Mouse (Mus musculus) liver, adult 2 months (tissue): ENCODE measurements around the gene Fbxo4. TPM values are rescaled to one million over a fixed set of nuclear protein-coding genes. Genes with fewer than 3 reads are reported as not detected.

Experiments
- DNase-seq: peaks from one replicate; pipeline ENCODE4 v3.0.0-alpha.2; 2011; ENCODE audit warnings: low read depth, low spot score; ENCODE audit errors: extremely low read depth
- H3K27ac ChIP-seq: fragments of 200-500 bp; replicated peaks from 2 replicates; pipeline ENCODE4 v1.5.1; 2012; ENCODE audit warnings: low read depth, mild to moderate bottlenecking, control low read depth, inconsistent platforms, low read length; ENCODE audit not compliant: insufficient read depth
- H3K27me3 ChIP-seq: fragments of 200-500 bp; 2 replicates; pipeline ENCODE4 v1.6.1; 2012; ENCODE audit warnings: mild to moderate bottlenecking, moderate library complexity, low read length, inconsistent platforms; ENCODE audit not compliant: control insufficient read depth, insufficient read depth
- H3K36me3 ChIP-seq: fragments of 200-500 bp; 2 replicates; pipeline ENCODE4 v1.6.1; 2012; ENCODE audit warnings: low read length, inconsistent platforms; ENCODE audit not compliant: control insufficient read depth, insufficient read depth
- H3K4me1 ChIP-seq: fragments of 200-500 bp; 2 replicates; pipeline ENCODE4 v1.6.1; 2011; ENCODE audit warnings: low read length; ENCODE audit not compliant: control insufficient read depth, insufficient read depth
- H3K4me3 ChIP-seq: fragments of 200-500 bp; 2 replicates; pipeline ENCODE4 v1.5.1; 2011; ENCODE audit warnings: low read depth, mild to moderate bottlenecking, control low read depth, low read length, moderate library complexity; ENCODE audit not compliant: insufficient read depth
- H3K79me2 ChIP-seq: fragments of 200-500 bp; 2 replicates; pipeline ENCODE4 v1.6.1; 2012; ENCODE audit warnings: inconsistent platforms, mild to moderate bottlenecking, low read length, moderate library complexity; ENCODE audit not compliant: control insufficient read depth, insufficient read depth
- H3K9ac ChIP-seq: fragments of 200-500 bp; 2 replicates; pipeline ENCODE4 v1.6.1; 2012; ENCODE audit warnings: low read depth, mild to moderate bottlenecking, control low read depth, inconsistent platforms, low read length
- CTCF ChIP-seq: fragments of 200-500 bp; IDR thresholded peaks from 2 replicates; pipeline ENCODE4 v1.5.1; 2011; ENCODE audit warnings: low read depth, low read length, control low read depth
- POLR2A ChIP-seq: fragments of 200-500 bp; IDR thresholded peaks from 2 replicates; pipeline ENCODE4 v1.6.1; 2011; ENCODE audit warnings: low read length, control low read depth; ENCODE audit not compliant: insufficient read depth; ENCODE audit errors: extremely low read depth
- WGBS: fragments of 180-500 bp; shearing (Covaris S2); methylation state at CpG from one replicate; pipeline ENCODE4 v1.1.7; 2018; 5-methylcytosine and 5-hydroxymethylcytosine counted together
- polyA plus RNA-seq: library from polyadenylated mRNA; depleted of rRNA; stranded (reverse); fragments of >200 nt; gene quantifications from 2 replicates; pipeline ENCODE4 v1.2.3, GENCODE M21; 2012; rRNA removed
- total RNA-seq: library from RNA; depleted of rRNA; stranded (reverse); fragments of >200 nt; gene quantifications from 2 replicates; pipeline ENCODE4 v1.2.3, GENCODE M21; 2014; rRNA removed

The Fbxo4 gene
- total RNA-seq (18.0 and 21.1 TPM in 2 replicates), polyA plus RNA-seq (7.3 and 8.3 TPM in 2 replicates)

GRCm38 (mm10) chr15:3979061-3979848 is at the start of gene Fbxo4:
Fbxo4 (minus strand) TSS chr15:3979573.
- peak; percentile 71 for DNase-seq
- Histone ChIP-seq H3K79me2 (no peaks in the 10 kb centered on the region), H3K27ac (peak within 1 kb of the TSS; percentile 92), H3K36me3 (peaks cover 15% of the 10 kb centered on the region), H3K4me3 (peak within 1 kb of the TSS; percentile 69), H3K9ac (peak within 1 kb of the TSS; percentile 97), H3K27me3 (no peaks in the 10 kb centered on the region), H3K4me1 (no peaks in the 10 kb centered on the region)
- under 1% methylated on average over 61 of the region's 61 CpGs for WGBS
- TF ChIP-seq POLR2A (peak; percentile 57; the same call in 1 of the 2 replicates), CTCF (no peak)

GRCm38 (mm10) chr15:4028960-4029359 is 49.6 kb upstream of the Fbxo4 start:
- no peak for DNase-seq
- H3K27ac ChIP-seq = no peak overlapping the region
- H3K4me1 ChIP-seq = no peaks in the 10 kb centered on the region

GRCm38 (mm10) chr15:4028411-4028700 is 49.0 kb upstream of the Fbxo4 start:
- H3K9ac ChIP-seq = no peak overlapping the region
- no peaks in the 10 kb centered on the region for H3K4me1 ChIP-seq
- H3K4me3 ChIP-seq = no peak overlapping the region
- DNase-seq = no peak
- 96% methylated on average over 6 of the region's 6 CpGs for WGBS
- H3K36me3 ChIP-seq = no peaks in the 10 kb centered on the region
- no peak overlapping the region for H3K27ac ChIP-seq
- H3K27me3 ChIP-seq = no peaks in the 10 kb centered on the region; the same call in 1 of the 2 replicates
- H3K79me2 ChIP-seq = no peaks in the 10 kb centered on the region
- no peak for TF ChIP-seq CTCF

More at GRCm38 (mm10) chr15:4028960-4029359, 49.6 kb upstream of the Fbxo4 start:
- H3K36me3 ChIP-seq = no peaks in the 10 kb centered on the region
- TF ChIP-seq POLR2A = no peak
- no peak for TF ChIP-seq CTCF
- H3K9ac ChIP-seq = no peak overlapping the region
- H3K4me3 ChIP-seq = no peak overlapping the region
- no peaks in the 10 kb centered on the region for H3K79me2 ChIP-seq
- no peaks in the 10 kb centered on the region; the same call in 1 of the 2 replicates for H3K27me3 ChIP-seq

GRCm38 (mm10) chr15:4027671-4028410 is 48.5 kb upstream of the Fbxo4 start:
- no peak overlapping the region for H3K9ac ChIP-seq
- no peaks in the 10 kb centered on the region for H3K4me1 ChIP-seq
- H3K79me2 ChIP-seq = no peaks in the 10 kb centered on the region
- no peaks in the 10 kb centered on the region; the same call in 1 of the 2 replicates for H3K27me3 ChIP-seq
- no peaks in the 10 kb centered on the region for H3K36me3 ChIP-seq
- DNase-seq = no peak
- peak overlapping the region; percentile 70; the same call in 1 of the 2 replicates for H3K4me3 ChIP-seq
- WGBS = 42% methylated on average over 6 of the region's 6 CpGs
- no peak for TF ChIP-seq POLR2A
- no peak for TF ChIP-seq CTCF
- H3K27ac ChIP-seq = no peak overlapping the region

GRCm38 (mm10) chr15:4026831-4027584 is 47.6 kb upstream of the Fbxo4 start:
- 1% methylated on average over 64 of the region's 65 CpGs for WGBS
- TF ChIP-seq POLR2A (no peak), CTCF (no peak)
- DNase-seq = peak; percentile 26
- H3K4me3 ChIP-seq = peak overlapping the region; percentile 70
- H3K4me1 ChIP-seq = no peaks in the 10 kb centered on the region
- no peaks in the 10 kb centered on the region for H3K36me3 ChIP-seq
- peak overlapping the region; percentile 75 for H3K9ac ChIP-seq
- peak overlapping the region; percentile 37; the same call in 1 of the 2 replicates for H3K27ac ChIP-seq
- H3K27me3 ChIP-seq = no peaks in the 10 kb centered on the region; the same call in 1 of the 2 replicates
- no peaks in the 10 kb centered on the region for H3K79me2 ChIP-seq
